Mouse (Mus musculus): ENCODE measurements at regions not wholly inside any gene's neighbourhood (a gene's known extent, or its start where the extent isn't known, plus 50 kb on each side); places are given as distances from the start of the nearest gene placed in this dataset.

GRCm38 (mm10) chr14:55387378-55387777, 91.2 kb upstream of the Dhrs4 start:
- no peak for DNase-seq (ENCODE audit: low spot score in 2 of 2)
- intact Hi-C loops (cut with DNase I) = no loop called here

GRCm38 (mm10) chr14:55392390-55392789, 86.2 kb upstream of the Dhrs4 start:
- DNase-seq (ENCODE audit: low spot score in 2 of 2) = no peak
- intact Hi-C loops (cut with DNase I) = no loop called here

- intact Hi-C loops (cut with DNase I) = no loop called here
- no peak for DNase-seq (ENCODE audit: low spot score in 2 of 2)
Observed at GRCm38 (mm10) chr14:55406146-55406545, 72.4 kb upstream of the Dhrs4 start.

All from left cerebral cortex, postnatal 36 days (tissue).